Mouse (Mus musculus) spleen, postnatal 0 days (tissue): ENCODE results near the gene Chmp3. TPM values are rescaled to one million over a fixed set of nuclear protein-coding genes. Genes with fewer than 3 reads are reported as not detected.

Experiments used
- polyA plus RNA-seq: library from polyadenylated mRNA; unstranded; fragments of >200 nt; fragmentation: Nextera tagmentation; extraction: Ambion mirVana; gene quantifications from 2 replicates; pipeline ENCODE4 v1.2.1, GENCODE M21; 2015

The Chmp3 gene
- 47.7 and 49.4 TPM in 2 replicates for polyA plus RNA-seq

DNA sequence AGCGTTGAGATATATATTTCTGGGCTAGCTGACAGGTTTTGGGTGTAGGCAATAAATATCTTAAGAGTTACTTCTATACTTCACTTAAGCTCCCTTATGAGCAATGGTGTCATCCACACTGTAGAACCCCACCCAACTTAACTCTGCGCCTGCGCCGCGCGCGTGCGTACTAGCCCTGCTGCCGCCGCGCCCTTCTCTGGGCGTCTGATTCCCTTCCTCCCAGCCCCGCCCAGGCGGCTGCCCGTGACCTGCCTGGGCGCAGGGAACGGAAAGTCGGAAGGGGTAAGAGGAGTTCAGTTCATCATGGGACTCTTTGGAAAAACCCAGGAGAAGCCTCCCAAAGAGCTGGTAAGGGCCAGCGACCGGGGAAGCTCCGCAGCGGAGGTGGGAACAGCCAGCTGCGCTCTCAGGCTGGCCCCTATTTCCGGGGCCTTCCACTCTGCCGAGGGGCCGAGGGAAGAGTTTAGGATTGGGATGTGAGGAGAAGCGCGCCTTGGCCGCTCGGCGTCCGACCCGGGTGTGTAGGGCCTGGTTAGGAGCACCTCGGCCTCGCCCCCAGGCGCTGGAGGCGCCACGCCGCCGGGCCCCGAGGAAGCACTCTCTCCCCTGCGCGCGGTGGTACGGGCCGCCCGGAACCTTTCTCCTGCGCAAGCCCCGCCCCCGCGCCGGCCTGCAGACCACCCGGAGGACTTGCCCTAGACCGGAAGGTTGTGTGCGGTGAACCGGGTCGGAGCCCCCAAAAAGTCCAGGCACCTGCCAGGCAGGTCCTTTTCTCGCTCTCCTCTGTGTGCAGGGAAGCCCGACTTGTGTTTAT lies at the start of gene Chmp3:
Chmp3 (plus strand) TSS at position 112 of the 814 bp plus-strand sequence.

Other genes starting within 250 kb of the Chmp3 start
- gene Smyd1, start 221.6 kb upstream of the Chmp3 start, polyA plus RNA-seq, result 0.32 and 0.81 TPM in 2 replicates
- 0.18 and 0.25 TPM in 2 replicates for gene Cd8b1, start 221.0 kb upstream of the Chmp3 start, polyA plus RNA-seq
- gene Cd8a, start 170.4 kb upstream of the Chmp3 start, polyA plus RNA-seq, result 0.24 and 0.29 TPM in 2 replicates
- gene Rmnd5a, start 103.2 kb upstream of the Chmp3 start, polyA plus RNA-seq, result 10.7 and 13.1 TPM in 2 replicates
- gene Rnf103, start 49.9 kb upstream of the Chmp3 start, polyA plus RNA-seq, result 6.5 and 9.5 TPM in 2 replicates
- gene Kdm3a, start 89.2 kb downstream of the Chmp3 start, polyA plus RNA-seq, result 14.9 and 15.6 TPM in 2 replicates
- 1.8 and 2.8 TPM in 2 replicates for gene Reep1, start 163.8 kb downstream of the Chmp3 start, polyA plus RNA-seq